Mouse (Mus musculus): Measurements from ENCODE around the gene Rhov. TPM values are rescaled to one million over a fixed set of nuclear protein-coding genes. Genes with fewer than 3 reads are reported as not detected.
A peak's percentile ranks its signal among the peaks of the same experiment; 100 is the strongest.

Rhov gene
- polyA plus RNA-seq, 1 experiment from 2014 or later, result 20.9 TPM

- Histone ChIP-seq H3K9ac (peak within 1 kb of the TSS; percentile 20; the same call in 1 of the 2 replicates), H3K9me3 (ENCODE audit: control insufficient read depth, low read length) (no peaks in the 10 kb centered on the region), H3K36me3 (replicated peaks; ENCODE audit: control insufficient read depth, insufficient read depth) (no peaks in the 10 kb centered on the region), H3K4me3 (replicated peaks; ENCODE audit: low read length) (peak within 1 kb of the TSS; percentile 34), H3K27ac (no peak within 1 kb of the TSS), H3K27me3 (ENCODE audit: control insufficient read depth, insufficient read depth, low read length) (peaks cover 60% of the 10 kb centered on the region), H3K4me2 (replicated peaks) (peak within 1 kb of the TSS; percentile 63), H3K4me1 (replicated peaks; ENCODE audit: control insufficient read depth, insufficient read depth, low read length) (peaks cover 6% of the 10 kb centered on the region; the same call in 1 of the 2 replicates)
- ATAC-seq (ENCODE audit: low FRiP score) (no peak), DNase-seq (ENCODE audit: low spot score) (no peak)
- WGBS, result under 1% methylated on average over 67 of the region's 73 CpGs
Measured at GRCm38 (mm10) chr2:119237210-119237870, 33.7 kb downstream of the Rhov start, which contains the start of gene Spint1. Gene Spint1, plus strand, starts transcription at chr2:119237362.

- H3K9me3 ChIP-seq (ENCODE audit: control insufficient read depth, low read length), result no peaks in the 10 kb centered on the region
- 7% methylated on average over 25 of the region's 25 CpGs for WGBS
- peak overlapping the region; percentile 34 for H3K4me3 ChIP-seq (replicated peaks; ENCODE audit: low read length)
- H3K27me3 ChIP-seq (ENCODE audit: control insufficient read depth, insufficient read depth, low read length), result peaks cover 60% of the 10 kb centered on the region
- peak overlapping the region; percentile 63 for H3K4me2 ChIP-seq (replicated peaks)
- H3K27ac ChIP-seq, result no peak overlapping the region
- peaks cover 6% of the 10 kb centered on the region; the same call in 1 of the 2 replicates for H3K4me1 ChIP-seq (replicated peaks; ENCODE audit: control insufficient read depth, insufficient read depth, low read length)
- no peak for ATAC-seq (ENCODE audit: low FRiP score)
- H3K36me3 ChIP-seq (replicated peaks; ENCODE audit: control insufficient read depth, insufficient read depth), result no peaks in the 10 kb centered on the region
- H3K9ac ChIP-seq, result peak overlapping the region; percentile 20; the same call in 1 of the 2 replicates
- DNase-seq (ENCODE audit: low spot score), result no peak
Measured at GRCm38 (mm10) chr2:119236682-119237209, 34.3 kb downstream of the Rhov start.

GRCm38 (mm10) chr2:119229775-119230704, 41.0 kb downstream of the Rhov start, which contains the start of gene Ppp1r14d:
Gene Ppp1r14d, minus strand, starts transcription at chr2:119229906.
- DNase-seq (ENCODE audit: low spot score) (no peak), ATAC-seq (ENCODE audit: low FRiP score) (no peak)
- H3K4me1 ChIP-seq (replicated peaks; ENCODE audit: control insufficient read depth, insufficient read depth, low read length), result no peaks in the 10 kb centered on the region
- no peak within 1 kb of the TSS for H3K4me3 ChIP-seq (replicated peaks; ENCODE audit: low read length)
- 74% methylated on average over 6 of the region's 6 CpGs for WGBS
- H3K36me3 ChIP-seq (replicated peaks; ENCODE audit: control insufficient read depth, insufficient read depth), result no peaks in the 10 kb centered on the region
- no peak within 1 kb of the TSS for H3K9ac ChIP-seq
- H3K4me2 ChIP-seq (replicated peaks), result no peak within 1 kb of the TSS
- peaks cover 9% of the 10 kb centered on the region for H3K27me3 ChIP-seq (ENCODE audit: control insufficient read depth, insufficient read depth, low read length)
- H3K27ac ChIP-seq, result no peak within 1 kb of the TSS
- H3K9me3 ChIP-seq (ENCODE audit: control insufficient read depth, low read length), result no peaks in the 10 kb centered on the region

Other genes with a start within 250 kb of the Rhov start
- gene Ccdc32, start 241.9 kb downstream of the Rhov start, polyA plus RNA-seq (2014; fragmentation: Nextera tagmentation; extraction: Ambion mirVana), result 36.0 and 36.5 TPM in 2 replicates
- 3.6 and 3.9 TPM in 2 replicates for gene Rpusd2, start 236.5 kb downstream of the Rhov start, polyA plus RNA-seq (2014; fragmentation: Nextera tagmentation; extraction: Ambion mirVana)
- gene Knl1, start 224.2 kb downstream of the Rhov start, polyA plus RNA-seq (2014; fragmentation: Nextera tagmentation; extraction: Ambion mirVana), result 6.6 and 8.3 TPM in 2 replicates
- 8.3 and 11.6 TPM in 2 replicates for gene Rad51, start 158.5 kb downstream of the Rhov start, polyA plus RNA-seq (2014; fragmentation: Nextera tagmentation; extraction: Ambion mirVana)
- 39.1 and 42.5 TPM in 2 replicates for gene Rmdn3, start 114.2 kb downstream of the Rhov start, polyA plus RNA-seq (2014; fragmentation: Nextera tagmentation; extraction: Ambion mirVana)
- gene Gchfr, start 103.5 kb downstream of the Rhov start, polyA plus RNA-seq (2014; fragmentation: Nextera tagmentation; extraction: Ambion mirVana), result 14.3 and 15.1 TPM in 2 replicates
- 0.40 and 0.66 TPM in 2 replicates for gene Gm14137, start 96.8 kb downstream of the Rhov start, polyA plus RNA-seq (2014; fragmentation: Nextera tagmentation; extraction: Ambion mirVana)
- gene Zfyve19, start 62.7 kb downstream of the Rhov start, polyA plus RNA-seq (2014; fragmentation: Nextera tagmentation; extraction: Ambion mirVana), result 51.7 and 61.7 TPM in 2 replicates
- 20.1 and 21.5 TPM in 2 replicates for gene Dnajc17, start 62.5 kb downstream of the Rhov start, polyA plus RNA-seq (2014; fragmentation: Nextera tagmentation; extraction: Ambion mirVana)
- not detected in 2 replicates for gene Ppp1r14d, start 41.4 kb downstream of the Rhov start, polyA plus RNA-seq (2014; fragmentation: Nextera tagmentation; extraction: Ambion mirVana)
- gene Spint1, start 33.9 kb downstream of the Rhov start, polyA plus RNA-seq (2014; fragmentation: Nextera tagmentation; extraction: Ambion mirVana), result 0.78 and 0.90 TPM in 2 replicates
- gene Vps18, start 17.5 kb upstream of the Rhov start, polyA plus RNA-seq (2014; fragmentation: Nextera tagmentation; extraction: Ambion mirVana), result 19.3 and 19.7 TPM in 2 replicates
- 3.9 and 4.8 TPM in 2 replicates for gene Dll4, start 54.5 kb upstream of the Rhov start, polyA plus RNA-seq (2014; fragmentation: Nextera tagmentation; extraction: Ambion mirVana)
- gene Chac1, start 80.0 kb upstream of the Rhov start, polyA plus RNA-seq (2014; fragmentation: Nextera tagmentation; extraction: Ambion mirVana), result 8.8 and 10.3 TPM in 2 replicates
- gene Ino80, start 206.4 kb upstream of the Rhov start, polyA plus RNA-seq (2014; fragmentation: Nextera tagmentation; extraction: Ambion mirVana), result 4.7 and 4.8 TPM in 2 replicates